Mouse (Mus musculus) myocyte (in vitro differentiated cells): ENCODE results near the gene E130311K13Rik.

Source experiments
- MYOG ChIP-seq, 3 experiments: IDR thresholded peaks; one replicate each; pipeline ENCODE4 v1.6.1; 2011; ENCODE audit warnings: control low read depth in 2 of 3, low read depth in 2 of 3, mild to moderate bottlenecking in 2 of 3; ENCODE audit not compliant: insufficient read length in 2 of 3, control insufficient read depth in 1 of 3, insufficient read depth in 1 of 3
- POLR2A ChIP-seq: IDR thresholded peaks from one replicate; pipeline ENCODE4 v1.6.1; 2011; ENCODE audit warnings: low read depth, mild to moderate bottlenecking, control low read depth, moderate library complexity; ENCODE audit not compliant: insufficient read length

- TF ChIP-seq MYOG (IDR thresholded peaks at IDR 0.05; ENCODE audit: control insufficient read depth in 1 of 3, insufficient read depth in 1 of 3, insufficient read length in 2 of 3, low read depth in 2 of 3) = no peak
- TF ChIP-seq POLR2A = no peak
Measured at GRCm38 (mm10) chr3:63871249-63871648, 58.0 kb downstream of the E130311K13Rik start.
